Mouse (Mus musculus) testis, adult 10 weeks (tissue): Measurements from ENCODE around the gene Crb1. TPM values are rescaled to one million over a fixed set of nuclear protein-coding genes. Genes with fewer than 3 reads are reported as not detected.

Source experiments
- polyA plus RNA-seq: library from polyadenylated mRNA; stranded (reverse); fragments of 350-450 nt; fragmentation: Illumina TruSeq; extraction: RNeasy Lipid Tissue Mini Kit (QIAGEN cat#74804); gene quantifications from one replicate; pipeline ENCODE4 v1.2.3, GENCODE M21; 2014; ENCODE audit warnings: low read depth, low replicate concordance

Crb1 gene
- polyA plus RNA-seq, result 2.6 TPM

GRCm38 (mm10) chr1:139376638-139377286 is at the start of gene Crb1:
Crb1 (minus strand) TSS chr1:139377100.

GRCm38 (mm10) chr1:139421875-139422791 is 45.2 kb upstream of the Crb1 start, which contains the start of gene Zbtb41:
Zbtb41 (plus strand) TSS chr1:139422288.

Other genes starting within 250 kb of the Crb1 start
- gene Zbtb41, start 45.2 kb upstream of the Crb1 start, polyA plus RNA-seq, result 10.6 TPM
- gene Aspm, start 77.7 kb upstream of the Crb1 start, polyA plus RNA-seq, result 11.8 TPM
- 0.08 TPM for gene F13b, start 124.6 kb upstream of the Crb1 start, polyA plus RNA-seq
- 23.7 TPM for gene Cfhr1, start 183.2 kb upstream of the Crb1 start, polyA plus RNA-seq